In the genomic region with DNA sequence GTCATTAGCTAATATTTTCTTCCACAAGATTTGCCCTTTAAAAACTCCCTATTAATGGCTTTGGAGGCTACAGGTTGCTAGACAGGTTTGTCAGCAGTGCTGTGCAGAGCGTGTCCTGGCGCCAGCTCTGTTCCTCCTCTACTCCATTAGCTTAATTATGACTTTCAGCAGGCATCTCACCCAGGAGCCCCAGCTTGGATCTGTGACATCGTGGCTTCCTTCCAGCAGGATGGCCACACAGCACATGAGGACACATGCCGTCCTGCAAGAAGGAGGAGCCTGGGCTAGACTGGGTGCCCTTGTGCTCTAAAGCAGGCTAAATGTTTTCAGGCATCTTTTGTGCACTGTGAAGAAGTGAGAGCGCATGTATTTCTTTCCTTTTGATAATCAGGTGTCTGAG, we compare ENCODE assay signal across 8 mouse cellular contexts. TPM values are rescaled to one million over a fixed set of nuclear protein-coding genes. Genes with fewer than 3 reads are reported as not detected.
A peak's percentile ranks its signal among the peaks of the same experiment; 100 is the strongest.
DNase-seq lines count a peak whose midpoint lies in the region; ATAC-seq and TF ChIP-seq lines count a peak whose summit lies in the region.
"Had no signal": no experiment of that assay in that cellular context is flagged by ENCODE, and none has a peak within 500 bp of the region (broad histone marks: within the 10 kb centered on the region; RNA-seq: fewer than 3 reads in every experiment).

No protein-coding gene starts in this region.

- no peak for TF ChIP-seq CTCF in heart, postnatal 0 days (IDR thresholded peaks at IDR 0.05; ENCODE audit: low read depth)

- 69% methylated on average over 5 of the region's 5 CpGs for WGBS in kidney, embryonic 14.5 days
- 28% methylated on average over 5 of the region's 5 CpGs for whole genome bisulfite sequencing in heart, postnatal 0 days

- no peak for ATAC-seq in kidney, embryonic 14.5 days (ENCODE audit: low FRiP score, low TSS enrichment)
- peak; percentile 74; the same call in 1 of the 2 replicates for ATAC-seq in heart, postnatal 0 days (ENCODE audit: insufficient read depth, low read depth)
- no peak for ATAC-seq in megakaryocyte-erythroid progenitor cell, adult 5-6 weeks (replicated peaks; ENCODE audit: low FRiP score, low TSS enrichment, poor library complexity, severe bottlenecking)

- no peaks in the 10 kb centered on the region for H3K4me1 ChIP-seq in kidney, embryonic 14.5 days (ENCODE audit: control insufficient read depth, insufficient read depth, low read length)
- peaks cover 7% of the 10 kb centered on the region; the same call in 1 of the 2 replicates for H3K4me1 ChIP-seq in heart, postnatal 0 days (ENCODE audit: control insufficient read depth, insufficient read depth)

- no peak overlapping the region for H3K4me2 ChIP-seq in kidney, embryonic 14.5 days (replicated peaks; ENCODE audit: low read depth, low read length)
- no peak overlapping the region for H3K4me2 ChIP-seq in heart, postnatal 0 days (ENCODE audit: low read depth, low read length)
- H3K4me2 ChIP-seq: limb, embryonic 12.5 days had no signal

- no peak overlapping the region for H3K9ac ChIP-seq in kidney, embryonic 14.5 days (ENCODE audit: low read depth, low read length)
- H3K9ac ChIP-seq in heart, postnatal 0 days (replicated peaks; ENCODE audit: low read depth, low read length) = no peak overlapping the region
- H3K9ac ChIP-seq: limb, embryonic 12.5 days had no signal

- H3K27ac ChIP-seq in kidney, embryonic 14.5 days (ENCODE audit: low read depth, low read length) = no peak overlapping the region
- H3K27ac ChIP-seq in heart, postnatal 0 days (ENCODE audit: low read depth) = no peak overlapping the region
- H3K27ac ChIP-seq: limb, embryonic 12.5 days had no signal

- H3K27me3 ChIP-seq in kidney, embryonic 14.5 days (ENCODE audit: control insufficient read depth, insufficient read depth, low read length) = no peaks in the 10 kb centered on the region
- H3K27me3 ChIP-seq in heart, postnatal 0 days (ENCODE audit: control insufficient read depth, insufficient read depth, low read length) = no peaks in the 10 kb centered on the region
- H3K27me3 ChIP-seq: limb, embryonic 12.5 days had no signal

- H3K9me3 ChIP-seq in kidney, embryonic 14.5 days (ENCODE audit: control insufficient read depth, low read length) = no peaks in the 10 kb centered on the region
- 0 out of 2 replicates have a peak, but pooled peaks cover 4% of the 10 kb centered on the region for H3K9me3 ChIP-seq in heart, postnatal 0 days (replicated peaks; ENCODE audit: control insufficient read depth, low read length)
- H3K9me3 ChIP-seq: limb, embryonic 12.5 days had no signal

- no peak for TF ChIP-seq EP300 in heart, postnatal 0 days (IDR thresholded peaks at IDR 0.05; ENCODE audit: low read depth)

- no peak overlapping the region for H3K4me3 ChIP-seq in kidney, embryonic 14.5 days (ENCODE audit: low read length)
- H3K4me3 ChIP-seq in heart, postnatal 0 days (ENCODE audit: low read depth, low read length) = no peak overlapping the region
- H3K4me3 ChIP-seq: limb, embryonic 12.5 days had no signal

- no peaks in the 10 kb centered on the region for H3K36me3 ChIP-seq in kidney, embryonic 14.5 days (ENCODE audit: control insufficient read depth, insufficient read depth, low read length)
- no peaks in the 10 kb centered on the region for H3K36me3 ChIP-seq in heart, postnatal 0 days (replicated peaks; ENCODE audit: control insufficient read depth, insufficient read depth, low read length)
- H3K36me3 ChIP-seq: limb, embryonic 12.5 days had no signal

- DNase-seq in kidney, adult 11 months = peak; percentile 75
- peak; percentile 78 to 84 for DNase-seq in cerebellum, postnatal 14 days
- peak; percentile 30 for DNase-seq in heart, postnatal 0 days (ENCODE audit: low spot score)
- DNase-seq in lung, postnatal 36 days = peak; percentile 41
- no peak for DNase-seq in spleen, adult 12 weeks (ENCODE audit: low spot score)

RNA-seq across cellular contexts. Expression of a gene that starts 58.1 kb away (rescaled TPM):
- polyA plus RNA-seq in kidney, embryonic 14.5 days (2014; fragmentation: Nextera tagmentation; extraction: Ambion mirVana) = 6.2 and 11.6 TPM in 2 replicates
- total RNA-seq in heart, postnatal 0 days (2014; rRNA removed; ENCODE audit: low replicate concordance) = 308 and 357 TPM in 2 replicates
- polyA plus RNA-seq in heart, postnatal 0 days (2015; fragmentation: Nextera tagmentation; extraction: Ambion mirVana) = 169 TPM in 2 replicates
- not detected in 2 replicates for total RNA-seq in megakaryocyte-erythroid progenitor cell, adult 5-6 weeks (2014; fragmentation: Nextera tagmentation)
- total RNA-seq in megakaryocyte-erythroid progenitor cell, adult 5-6 weeks (2017) = not detected in 2 replicates

RNA-seq across cellular contexts. Expression of a gene that starts 58.3 kb away (rescaled TPM):
- 1.6 and 3.0 TPM in 2 replicates for polyA plus RNA-seq in kidney, embryonic 14.5 days (2014; fragmentation: Nextera tagmentation; extraction: Ambion mirVana)
- 10.5 and 14.2 TPM in 2 replicates for total RNA-seq in heart, postnatal 0 days (2014; rRNA removed; ENCODE audit: low replicate concordance)
- 7.0 and 7.2 TPM in 2 replicates for polyA plus RNA-seq in heart, postnatal 0 days (2015; fragmentation: Nextera tagmentation; extraction: Ambion mirVana)
- total RNA-seq in megakaryocyte-erythroid progenitor cell, adult 5-6 weeks (2014; fragmentation: Nextera tagmentation) = not detected in 2 replicates
- not detected in 2 replicates for total RNA-seq in megakaryocyte-erythroid progenitor cell, adult 5-6 weeks (2017)

Comparison
In these comparisons a context has a peak if more than half of its experiments do, and no peak if none do; other contexts are left out.
1. RNA of a gene that starts 58.1 kb away (total RNA-seq): 308 to 357 TPM in heart, postnatal 0 days; not detected in megakaryocyte-erythroid progenitor cell, adult 5-6 weeks; every median in the first group is over 100 times any median in the second.
2. RNA of a gene that starts 58.3 kb away (total RNA-seq): 10.5 to 14.2 TPM in heart, postnatal 0 days; not detected in megakaryocyte-erythroid progenitor cell, adult 5-6 weeks; every median in the first group is over 10 times any median in the second.